Mouse (Mus musculus): ENCODE results near the gene 9030025P20Rik.
"Not testable (repeated sequence)": the region's sequence is repeated elsewhere in the genome, so short reads cannot be mapped to it uniquely, and the experiment has no call there.

GRCm38 (mm10) chr17:14961557-14962154, 16.6 kb upstream of the 9030025P20Rik start:
- TF ChIP-seq MAX (IDR thresholded peaks at IDR 0.05); CTCF (IDR thresholded peaks at IDR 0.05; ENCODE audit: control insufficient read depth, insufficient read depth, insufficient read length); MYOD1 (IDR thresholded peaks at IDR 0.05; ENCODE audit: control insufficient read depth, insufficient read length, low read depth); USF1 (IDR thresholded peaks at IDR 0.05; ENCODE audit: low read depth); MYOG (IDR thresholded peaks at IDR 0.05; ENCODE audit: control insufficient read depth, extremely low read depth, insufficient read length); CEBPB (IDR thresholded peaks at IDR 0.05; ENCODE audit: low read depth); FOSL1 (IDR thresholded peaks at IDR 0.05; ENCODE audit: insufficient read depth, low read length, poor library complexity, severe bottlenecking): not testable (repeated sequence)

Data from C2C12 (cell line).